Mouse (Mus musculus) ovary, adult 10 weeks (tissue): ENCODE data around the gene Tmem219. TPM values are rescaled to one million over a fixed set of nuclear protein-coding genes. Genes with fewer than 3 reads are reported as not detected.

ENCODE experiments used
- polyA plus RNA-seq: library from polyadenylated mRNA; stranded (reverse); fragments of 350-450 nt; fragmentation: Illumina TruSeq; extraction: RNeasy Lipid Tissue Mini Kit (QIAGEN cat#74804); gene quantifications from one replicate; pipeline ENCODE4 v1.2.3, GENCODE M21; 2014

Gene Tmem219
- polyA plus RNA-seq, result 6.6 TPM

GRCm38 (mm10) chr7:126922624-126923060 is at the start of gene Tmem219:
Gene Tmem219, minus strand, starts transcription at chr7:126922917.

GRCm38 (mm10) chr7:126949793-126950646 is 27.3 kb upstream of the Tmem219 start, which contains the start of gene Sez6l2:
Gene Sez6l2, plus strand, starts transcription at chr7:126950563.

DNA sequence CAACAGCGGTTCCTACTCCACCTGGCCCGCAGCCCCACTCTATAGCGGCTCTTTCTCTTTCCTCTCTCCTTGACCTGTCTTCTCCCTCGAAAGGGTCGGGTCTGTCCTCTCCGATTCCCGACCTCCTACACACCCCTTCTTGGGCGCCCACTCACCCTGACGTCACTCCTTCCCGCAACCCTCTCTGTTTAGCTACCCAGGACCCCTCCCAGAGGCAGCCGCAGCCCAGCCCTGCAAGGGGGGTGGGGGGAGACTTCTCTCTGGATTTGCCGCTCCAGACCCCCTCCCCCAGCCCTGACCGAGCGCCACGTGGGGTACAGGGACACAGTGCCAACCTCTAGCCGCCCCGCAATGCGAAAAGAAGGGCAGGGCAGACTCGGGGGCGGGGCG is 26.7 kb upstream of the Tmem219 start, which contains the start of gene Asphd1:
Gene Asphd1 (minus strand): TSS at position 180 of the 390 bp plus-strand sequence.

DNA sequence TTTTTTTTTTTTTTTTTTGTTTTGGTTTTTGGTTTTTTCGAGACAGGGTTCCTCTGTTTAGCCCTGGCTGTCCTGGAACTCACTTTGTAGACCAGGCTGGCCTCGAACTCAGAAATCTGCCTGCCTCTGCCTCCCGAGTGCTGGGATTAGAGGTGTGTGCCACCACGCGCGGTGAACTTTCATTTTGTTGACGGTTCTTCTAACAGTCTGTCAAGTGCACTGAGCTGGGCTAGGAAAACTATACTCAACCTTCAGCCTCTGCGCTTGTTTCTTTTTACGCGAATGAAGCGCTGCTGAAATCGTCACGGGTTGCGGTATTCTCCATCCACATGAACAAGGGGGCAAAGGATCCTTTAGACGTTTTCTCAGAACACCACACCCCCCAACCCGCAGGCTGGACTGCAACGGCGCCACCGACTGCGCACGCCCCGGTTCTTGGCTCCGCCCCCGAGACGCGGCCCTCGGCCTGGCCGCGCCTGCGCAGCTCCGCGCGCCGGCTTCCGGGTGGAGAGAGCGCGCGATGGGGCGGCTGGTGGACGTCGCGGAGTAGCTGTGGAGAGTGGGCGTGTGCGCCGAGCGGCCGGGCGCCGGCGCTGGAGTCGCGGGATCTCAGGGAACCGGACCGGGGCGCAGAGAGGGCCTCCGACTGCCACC is 5.8 kb upstream of the Tmem219 start, which contains the start of gene Kctd13:
Gene Kctd13 (plus strand): TSS at position 496 of the 654 bp plus-strand sequence.

GRCm38 (mm10) chr7:126884286-126885164 is 38.2 kb downstream of the Tmem219 start, which contains the start of gene Taok2:
Gene Taok2, minus strand, starts transcription at chr7:126884703.

GRCm38 (mm10) chr7:126862147-126862784 is 60.5 kb downstream of the Tmem219 start, which contains the start of gene Ino80e:
Gene Ino80e, minus strand, starts transcription at chr7:126862377.

GRCm38 (mm10) chr7:126861429-126862130 is 61.1 kb downstream of the Tmem219 start, which contains the start of gene Hirip3:
Gene Hirip3, plus strand, starts transcription at chr7:126861972.

GRCm38 (mm10) chr7:126847116-126847420 is 75.6 kb downstream of the Tmem219 start, which contains the start of gene Doc2a:
Gene Doc2a, plus strand, starts transcription at chr7:126847416.

Other genes with a start within 250 kb of the Tmem219 start
- gene Sult1a1, start 246.5 kb downstream of the Tmem219 start, polyA plus RNA-seq, result 42.1 TPM
- gene Bola2, start 227.5 kb downstream of the Tmem219 start, polyA plus RNA-seq, result 0.26 TPM
- gene Slx1b, start 227.1 kb downstream of the Tmem219 start, polyA plus RNA-seq, result 1.2 TPM
- gene Coro1a, start 215.1 kb downstream of the Tmem219 start, polyA plus RNA-seq, result 2.9 TPM
- gene Mapk3, start 163.3 kb downstream of the Tmem219 start, polyA plus RNA-seq, result 15.3 TPM
- gene Gdpd3, start 156.6 kb downstream of the Tmem219 start, polyA plus RNA-seq, result not detected
- gene Ypel3, start 146.0 kb downstream of the Tmem219 start, polyA plus RNA-seq, result 9.1 TPM
- not detected for gene Tbx6, start 141.4 kb downstream of the Tmem219 start, polyA plus RNA-seq
- gene Ppp4c, start 130.4 kb downstream of the Tmem219 start, polyA plus RNA-seq, result 36.4 TPM
- gene Fam57b, start 125.2 kb downstream of the Tmem219 start, polyA plus RNA-seq, result 1.5 TPM
- gene 4930451I11Rik, start 91.3 kb downstream of the Tmem219 start, polyA plus RNA-seq, result not detected
- gene Doc2a, start 75.5 kb downstream of the Tmem219 start, polyA plus RNA-seq, result not detected
- 21.5 TPM for gene Hirip3, start 60.9 kb downstream of the Tmem219 start, polyA plus RNA-seq
- gene Ino80e, start 60.5 kb downstream of the Tmem219 start, polyA plus RNA-seq, result 19.9 TPM
- 8.2 TPM for gene Taok2, start 38.2 kb downstream of the Tmem219 start, polyA plus RNA-seq
- 1.9 TPM for gene Kctd13, start 6.0 kb upstream of the Tmem219 start, polyA plus RNA-seq
- not detected for gene Asphd1, start 26.7 kb upstream of the Tmem219 start, polyA plus RNA-seq
- 2.7 TPM for gene Sez6l2, start 27.6 kb upstream of the Tmem219 start, polyA plus RNA-seq
- gene Cdipt, start 53.0 kb upstream of the Tmem219 start, polyA plus RNA-seq, result 13.1 TPM
- gene Cdiptos, start 53.2 kb upstream of the Tmem219 start, polyA plus RNA-seq, result 0.91 TPM
- 0.46 TPM for gene Mvp, start 91.7 kb upstream of the Tmem219 start, polyA plus RNA-seq
- gene Pagr1b, start 93.6 kb upstream of the Tmem219 start, polyA plus RNA-seq, result not detected
- not detected for gene Pagr1a, start 94.4 kb upstream of the Tmem219 start, polyA plus RNA-seq
- gene Gm42742, start 98.2 kb upstream of the Tmem219 start, polyA plus RNA-seq, result 0.60 TPM
- not detected for gene Prrt2, start 98.3 kb upstream of the Tmem219 start, polyA plus RNA-seq
- 33.1 TPM for gene Maz, start 104.1 kb upstream of the Tmem219 start, polyA plus RNA-seq
- gene Kif22, start 119.6 kb upstream of the Tmem219 start, polyA plus RNA-seq, result 6.0 TPM
- gene Zg16, start 164.4 kb upstream of the Tmem219 start, polyA plus RNA-seq, result 5.4 TPM
- gene AI467606, start 168.4 kb upstream of the Tmem219 start, polyA plus RNA-seq, result 2.9 TPM
- gene Qprt, start 199.3 kb upstream of the Tmem219 start, polyA plus RNA-seq, result 0.71 TPM
- gene Spn, start 214.9 kb upstream of the Tmem219 start, polyA plus RNA-seq, result 1.1 TPM